ENCODE assay signal across 10 mouse cellular contexts in the genomic region with DNA sequence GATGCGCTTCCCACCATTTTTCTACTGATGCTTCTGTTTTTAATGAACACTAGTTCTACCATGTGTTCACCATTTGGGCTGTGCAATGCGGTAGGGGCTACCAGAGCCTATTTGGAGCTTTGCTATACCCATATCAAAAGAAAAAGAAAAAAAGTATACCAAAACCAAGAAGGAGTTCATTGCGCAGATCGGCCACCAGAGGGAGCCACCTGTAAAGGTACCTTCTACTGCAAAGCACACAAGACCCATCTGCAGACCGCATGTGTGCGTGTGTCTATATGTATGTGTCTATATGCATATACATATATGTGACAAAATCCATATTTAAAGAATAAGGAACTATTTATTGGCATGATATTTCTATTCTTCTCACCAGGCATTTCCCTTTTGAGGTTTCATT.
DNase-seq lines count a peak whose midpoint lies in the region; ATAC-seq and TF ChIP-seq lines count a peak whose summit lies in the region.
"Had no signal": no experiment of that assay in that cellular context is flagged by ENCODE, and none has a peak within 500 bp of the region (broad histone marks: within the 10 kb centered on the region; RNA-seq: fewer than 3 reads in every experiment).

No protein-coding gene starts in this region.

- peaks cover 7% of the 10 kb centered on the region; the same call in 1 of the 2 replicates for H3K27me3 ChIP-seq in G1E (ENCODE audit: insufficient read depth, low read length)
- H3K27me3 ChIP-seq: stomach, embryonic 15.5 days had no signal

- no peak overlapping the region for H3K4me3 ChIP-seq in G1E (ENCODE audit: low read depth, low read length)
- H3K4me3 ChIP-seq: heart, embryonic 13.5 days; stomach, embryonic 15.5 days had no signal

- peak; percentile 53 for DNase-seq in A20 (ENCODE audit: low read depth, low spot score)
- DNase-seq in G1E (ENCODE audit: low spot score): peak; percentile 8
- DNase-seq in cerebellum, adult 8-10 months: peak; percentile 58
- DNase-seq in frontal cortex, postnatal 10 days (ENCODE audit: low spot score in 2 of 2): peak; percentile 43 to 46
- peak; percentile 70 for DNase-seq in layer of hippocampus, adult 11-12 months (ENCODE audit: low spot score)
- DNase-seq in lung, postnatal 14 days: peak; percentile 68
- peak; percentile 76 to 83 for DNase-seq in right cerebral cortex, postnatal 10 days (ENCODE audit: low spot score in 2 of 2)
- DNase-seq in yolk sac, embryonic 10.5 days (ENCODE audit: low spot score): peak; percentile 37

- peaks cover 21% of the 10 kb centered on the region for H3K4me1 ChIP-seq in G1E (ENCODE audit: insufficient read depth, low read depth, low read length)
- H3K4me1 ChIP-seq: stomach, embryonic 15.5 days had no signal

- ATAC-seq in G1E (ENCODE audit: extremely low read depth, insufficient number of reproducible peaks, low FRiP score, poor library complexity, severe bottlenecking): no peak

- peak; percentile 26; the same call in 1 of the 2 replicates for TF ChIP-seq CTCF in G1E (IDR thresholded peaks at IDR 0.05; ENCODE audit: low read depth, low read length)

- no peaks in the 10 kb centered on the region for H3K9me3 ChIP-seq in G1E (replicated peaks)
- H3K9me3 ChIP-seq: heart, embryonic 13.5 days; stomach, embryonic 15.5 days had no signal

- no peaks in the 10 kb centered on the region for H3K36me3 ChIP-seq in G1E (replicated peaks)
- H3K36me3 ChIP-seq: heart, embryonic 13.5 days; stomach, embryonic 15.5 days had no signal

Comparison
In these comparisons a context has a peak if more than half of its experiments do, and no peak if none do; other contexts are left out.
1. DNase-seq: peak in every context shown above with its lines; median percentile 80 in right cerebral cortex, postnatal 10 days; 70 in layer of hippocampus, adult 11-12 months; 68 in lung, postnatal 14 days; 58 in cerebellum, adult 8-10 months; 53 in A20; 44 in frontal cortex, postnatal 10 days; 37 in yolk sac, embryonic 10.5 days; 8 in G1E.